Mouse (Mus musculus) embryonic fibroblast, embryonic 13.5 days (primary cell): Measurements from ENCODE around the gene Cfap43.

Source experiments
- CTCF ChIP-seq: IDR thresholded peaks from 2 replicates; pipeline ENCODE4 v1.5.1; 2011; ENCODE audit warnings: mild to moderate bottlenecking, control low read depth, low read length, moderate library complexity, borderline replicate concordance; ENCODE audit not compliant: insufficient read depth
- POLR2A ChIP-seq: IDR thresholded peaks from 2 replicates; pipeline ENCODE4 v1.6.1; 2011; ENCODE audit warnings: low read depth, mild to moderate bottlenecking, control low read depth, low read length, moderate library complexity

GRCm38 (mm10) chr19:47946821-47947465 is 27.9 kb upstream of the Cfap43 start:
- TF ChIP-seq CTCF (no peak), POLR2A (no peak)
